Mouse (Mus musculus): ENCODE results near the gene Gm17268. TPM values are rescaled to one million over a fixed set of nuclear protein-coding genes. Genes with fewer than 3 reads are reported as not detected.

The Gm17268 gene
- polyA plus RNA-seq, 1 experiment from 2014 or later = not detected

GRCm38 (mm10) chr11:82035857-82036256 is 2.5 kb downstream of the Gm17268 start:
- peaks cover 19% of the 10 kb centered on the region for H3K4me1 ChIP-seq (replicated peaks; ENCODE audit: control insufficient read depth, insufficient read depth, low read length)
- no peaks in the 10 kb centered on the region for H3K9me3 ChIP-seq (ENCODE audit: control insufficient read depth, low read length)
- H3K4me3 ChIP-seq (ENCODE audit: low read length) = no peak overlapping the region
- H3K4me2 ChIP-seq (ENCODE audit: low read depth, low read length) = no peak overlapping the region
- WGBS = 79% methylated on average over 2 of the region's 2 CpGs
- no peaks in the 10 kb centered on the region for H3K27me3 ChIP-seq (ENCODE audit: control insufficient read depth, insufficient read depth, low read depth, low read length)
- H3K36me3 ChIP-seq (ENCODE audit: control insufficient read depth, insufficient read depth, low read length) = no peaks in the 10 kb centered on the region
- H3K9ac ChIP-seq (ENCODE audit: low read length) = no peak overlapping the region
- H3K27ac ChIP-seq (ENCODE audit: low read length) = no peak overlapping the region
- no peak for ATAC-seq (ENCODE audit: low read depth)

GRCm38 (mm10) chr11:82035356-82035755 is 3.0 kb downstream of the Gm17268 start, which contains the start of gene Ccl2:
TSS of gene Ccl2 (plus strand) at chr11:82035571.
- 0 out of 2 replicates have a peak within 1 kb of the TSS, but pooled peaks have one; percentile 12 for H3K27ac ChIP-seq (ENCODE audit: low read length)
- H3K9me3 ChIP-seq (ENCODE audit: control insufficient read depth, low read length) = no peaks in the 10 kb centered on the region
- no peak within 1 kb of the TSS for H3K4me3 ChIP-seq (ENCODE audit: low read length)
- WGBS = 14% methylated on average over 5 of the region's 5 CpGs
- no peaks in the 10 kb centered on the region for H3K36me3 ChIP-seq (ENCODE audit: control insufficient read depth, insufficient read depth, low read length)
- ATAC-seq (ENCODE audit: low read depth) = peak; percentile 73
- 0 out of 2 replicates have a peak within 1 kb of the TSS, but pooled peaks have one; percentile 7 for H3K4me2 ChIP-seq (ENCODE audit: low read depth, low read length)
- no peak within 1 kb of the TSS for H3K9ac ChIP-seq (ENCODE audit: low read length)
- H3K4me1 ChIP-seq (replicated peaks; ENCODE audit: control insufficient read depth, insufficient read depth, low read length) = peaks cover 19% of the 10 kb centered on the region
- no peaks in the 10 kb centered on the region for H3K27me3 ChIP-seq (ENCODE audit: control insufficient read depth, insufficient read depth, low read depth, low read length)

- Histone ChIP-seq H3K4me3 (ENCODE audit: low read length) (no peak overlapping the region), H3K9ac (ENCODE audit: low read length) (no peak overlapping the region), H3K4me2 (ENCODE audit: low read depth, low read length) (no peak overlapping the region), H3K36me3 (ENCODE audit: control insufficient read depth, insufficient read depth, low read length) (no peaks in the 10 kb centered on the region), H3K9me3 (ENCODE audit: control insufficient read depth, low read length) (no peaks in the 10 kb centered on the region), H3K27me3 (ENCODE audit: control insufficient read depth, insufficient read depth, low read depth, low read length) (no peaks in the 10 kb centered on the region), H3K27ac (ENCODE audit: low read length) (no peak overlapping the region), H3K4me1 (replicated peaks; ENCODE audit: control insufficient read depth, insufficient read depth, low read length) (peaks cover 19% of the 10 kb centered on the region)
- 77% methylated on average over 7 of the region's 7 CpGs for WGBS
- ATAC-seq (ENCODE audit: low read depth) = no peak
Measured at GRCm38 (mm10) chr11:82034446-82034845, 3.9 kb downstream of the Gm17268 start.

GRCm38 (mm10) chr11:82032678-82033344 is 5.6 kb downstream of the Gm17268 start:
- Histone ChIP-seq H3K4me1 (replicated peaks; ENCODE audit: control insufficient read depth, insufficient read depth, low read length) (peaks cover 19% of the 10 kb centered on the region), H3K9ac (ENCODE audit: low read length) (no peak overlapping the region), H3K9me3 (ENCODE audit: control insufficient read depth, low read length) (no peaks in the 10 kb centered on the region), H3K4me3 (ENCODE audit: low read length) (no peak overlapping the region), H3K27me3 (ENCODE audit: control insufficient read depth, insufficient read depth, low read depth, low read length) (no peaks in the 10 kb centered on the region), H3K27ac (ENCODE audit: low read length) (peak overlapping the region; percentile 82), H3K36me3 (ENCODE audit: control insufficient read depth, insufficient read depth, low read length) (no peaks in the 10 kb centered on the region), H3K4me2 (ENCODE audit: low read depth, low read length) (no peak overlapping the region; the same call in 1 of the 2 replicates)
- WGBS = 18% methylated on average over 8 of the region's 8 CpGs
- peak; percentile 90 for ATAC-seq (ENCODE audit: low read depth)

- Histone ChIP-seq H3K4me1 (replicated peaks; ENCODE audit: control insufficient read depth, insufficient read depth, low read length) (peaks cover 19% of the 10 kb centered on the region), H3K36me3 (ENCODE audit: control insufficient read depth, insufficient read depth, low read length) (no peaks in the 10 kb centered on the region), H3K9me3 (ENCODE audit: control insufficient read depth, low read length) (no peaks in the 10 kb centered on the region)
Measured at GRCm38 (mm10) chr11:82032136-82032535, 6.2 kb downstream of the Gm17268 start.

GRCm38 (mm10) chr11:82030171-82030570 is 8.2 kb downstream of the Gm17268 start:
- ATAC-seq (ENCODE audit: low read depth) = no peak
- 87% methylated on average over 2 of the region's 2 CpGs for WGBS

More at GRCm38 (mm10) chr11:82032136-82032535, 6.2 kb downstream of the Gm17268 start:
- Histone ChIP-seq H3K4me2 (ENCODE audit: low read depth, low read length) (no peak overlapping the region), H3K4me3 (ENCODE audit: low read length) (no peak overlapping the region), H3K27ac (ENCODE audit: low read length) (peak overlapping the region; percentile 78), H3K27me3 (ENCODE audit: control insufficient read depth, insufficient read depth, low read depth, low read length) (no peaks in the 10 kb centered on the region), H3K9ac (ENCODE audit: low read length) (no peak overlapping the region)
- ATAC-seq (ENCODE audit: low read depth) = no peak

GRCm38 (mm10) chr11:82023769-82024168 is 14.6 kb downstream of the Gm17268 start:
- Histone ChIP-seq H3K9me3 (ENCODE audit: control insufficient read depth, low read length) (no peaks in the 10 kb centered on the region), H3K36me3 (ENCODE audit: control insufficient read depth, insufficient read depth, low read length) (no peaks in the 10 kb centered on the region), H3K4me1 (replicated peaks; ENCODE audit: control insufficient read depth, insufficient read depth, low read length) (no peaks in the 10 kb centered on the region), H3K27ac (ENCODE audit: low read length) (no peak overlapping the region), H3K4me2 (ENCODE audit: low read depth, low read length) (no peak overlapping the region), H3K27me3 (ENCODE audit: control insufficient read depth, insufficient read depth, low read depth, low read length) (no peaks in the 10 kb centered on the region), H3K9ac (ENCODE audit: low read length) (no peak overlapping the region), H3K4me3 (ENCODE audit: low read length) (no peak overlapping the region)
- no peak for ATAC-seq (ENCODE audit: low read depth)
- WGBS = 74% methylated on average over 4 of the region's 4 CpGs

More at GRCm38 (mm10) chr11:82030171-82030570, 8.2 kb downstream of the Gm17268 start:
- peaks cover 16% of the 10 kb centered on the region for H3K4me1 ChIP-seq (replicated peaks; ENCODE audit: control insufficient read depth, insufficient read depth, low read length)
- no peak overlapping the region for H3K27ac ChIP-seq (ENCODE audit: low read length)
- H3K4me3 ChIP-seq (ENCODE audit: low read length) = no peak overlapping the region
- H3K36me3 ChIP-seq (ENCODE audit: control insufficient read depth, insufficient read depth, low read length) = no peaks in the 10 kb centered on the region
- no peaks in the 10 kb centered on the region for H3K27me3 ChIP-seq (ENCODE audit: control insufficient read depth, insufficient read depth, low read depth, low read length)
- no peaks in the 10 kb centered on the region for H3K9me3 ChIP-seq (ENCODE audit: control insufficient read depth, low read length)
- no peak overlapping the region for H3K4me2 ChIP-seq (ENCODE audit: low read depth, low read length)
- no peak overlapping the region for H3K9ac ChIP-seq (ENCODE audit: low read length)

- Histone ChIP-seq H3K4me1 (replicated peaks; ENCODE audit: control insufficient read depth, insufficient read depth, low read length) (no peaks in the 10 kb centered on the region), H3K27ac (ENCODE audit: low read length) (no peak overlapping the region), H3K4me2 (ENCODE audit: low read depth, low read length) (no peak overlapping the region), H3K4me3 (ENCODE audit: low read length) (no peak overlapping the region), H3K9me3 (ENCODE audit: control insufficient read depth, low read length) (no peaks in the 10 kb centered on the region), H3K27me3 (ENCODE audit: control insufficient read depth, insufficient read depth, low read depth, low read length) (no peaks in the 10 kb centered on the region), H3K9ac (ENCODE audit: low read length) (no peak overlapping the region), H3K36me3 (ENCODE audit: control insufficient read depth, insufficient read depth, low read length) (no peaks in the 10 kb centered on the region)
- WGBS = 79% methylated on average over 6 of the region's 6 CpGs
- ATAC-seq (ENCODE audit: low read depth) = 0 out of 2 replicates have a peak, but pooled peaks have one; percentile 28
Measured at GRCm38 (mm10) chr11:82022504-82023056, 15.8 kb downstream of the Gm17268 start.

- no peak for ATAC-seq (ENCODE audit: low read depth)
- Histone ChIP-seq H3K9ac (ENCODE audit: low read length) (no peak overlapping the region), H3K9me3 (ENCODE audit: control insufficient read depth, low read length) (no peaks in the 10 kb centered on the region), H3K4me2 (ENCODE audit: low read depth, low read length) (no peak overlapping the region), H3K36me3 (ENCODE audit: control insufficient read depth, insufficient read depth, low read length) (no peaks in the 10 kb centered on the region), H3K27me3 (ENCODE audit: control insufficient read depth, insufficient read depth, low read depth, low read length) (no peaks in the 10 kb centered on the region), H3K27ac (ENCODE audit: low read length) (no peak overlapping the region), H3K4me1 (replicated peaks; ENCODE audit: control insufficient read depth, insufficient read depth, low read length) (no peaks in the 10 kb centered on the region), H3K4me3 (ENCODE audit: low read length) (no peak overlapping the region)
- 43% methylated on average over 3 of the region's 3 CpGs for WGBS
Measured at GRCm38 (mm10) chr11:82021406-82021805, 17.0 kb downstream of the Gm17268 start.

Measured in lung, embryonic 16.5 days (tissue).